10 mouse cellular contexts compared by ENCODE assay signal in the genomic region with DNA sequence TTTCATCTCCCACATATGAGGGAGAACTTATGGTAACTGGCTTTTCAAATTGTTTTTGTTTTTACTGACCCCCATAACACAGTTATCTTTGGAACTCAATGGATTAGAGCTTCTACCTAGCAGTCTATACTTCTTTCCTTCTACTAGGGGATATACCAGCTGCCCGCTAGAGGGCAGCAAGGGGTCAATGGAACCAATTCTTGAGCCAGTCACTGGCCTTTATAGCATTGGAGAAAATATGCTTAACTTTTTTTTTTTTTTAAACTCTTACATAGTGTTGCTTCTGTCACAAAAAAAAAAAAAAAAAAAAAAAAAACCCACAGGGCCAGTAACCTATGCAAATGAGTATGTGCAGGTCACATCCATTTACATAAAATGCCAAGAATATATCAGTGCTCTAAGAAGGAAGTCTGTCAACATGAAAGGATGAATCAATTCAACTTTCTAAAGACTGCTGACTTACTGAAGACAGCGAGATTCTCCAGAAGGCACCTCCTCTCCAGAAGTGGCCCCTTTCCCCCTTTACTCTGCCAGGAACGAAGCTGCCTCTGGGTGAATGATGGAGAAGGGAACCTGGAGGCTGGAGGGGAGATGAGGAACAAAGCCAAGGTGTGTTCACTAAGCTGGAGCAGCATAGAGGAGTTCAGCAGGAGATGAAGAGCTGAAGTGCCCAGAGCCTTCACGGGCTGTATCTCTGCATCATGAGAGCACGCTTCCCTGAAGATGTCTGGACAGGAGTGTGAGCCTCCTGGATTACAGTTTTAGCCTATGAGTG.
DNase-seq lines count a peak whose midpoint lies in the region; ATAC-seq and TF ChIP-seq lines count a peak whose summit lies in the region.
"Had no signal": no experiment of that assay in that cellular context is flagged by ENCODE, and none has a peak within 500 bp of the region (broad histone marks: within the 10 kb centered on the region; RNA-seq: fewer than 3 reads in every experiment).

No protein-coding gene starts in this region.

- H3K4me2 ChIP-seq in midbrain, postnatal 0 days (ENCODE audit: low read depth, low read length, poor library complexity, severe bottlenecking), result no peak overlapping the region
- H3K4me2 ChIP-seq: embryonic facial prominence, embryonic 13.5 days; neural tube, embryonic 13.5 days had no signal

- H3K36me3 ChIP-seq in kidney, adult 2 months (ENCODE audit: control insufficient read depth, insufficient read depth, low read length), result no peaks in the 10 kb centered on the region
- H3K36me3 ChIP-seq in midbrain, postnatal 0 days (ENCODE audit: insufficient read depth, low read length), result no peaks in the 10 kb centered on the region
- H3K36me3 ChIP-seq: embryonic facial prominence, embryonic 13.5 days; neural tube, embryonic 13.5 days had no signal

- intact Hi-C loops in left cerebral cortex, postnatal 25 days (cut with DNase I), result loop anchor here (5.0 kb wide), 1 partner anchor 169 kb away; no protein-coding TSS in a partner anchor

- TF ChIP-seq CTCF in Patski (IDR thresholded peaks at IDR 0.05), result peak; percentile 87
- peak; percentile 72 for TF ChIP-seq CTCF in kidney, adult 2 months (conservative IDR thresholded peaks at IDR 0.05; ENCODE audit: insufficient read depth, insufficient read length, low read depth, low read length)
- TF ChIP-seq CTCF in midbrain, postnatal 0 days (IDR thresholded peaks at IDR 0.05), result peak; percentile 84

- no peak overlapping the region for H3K9ac ChIP-seq in midbrain, postnatal 0 days (replicated peaks; ENCODE audit: low read length, poor library complexity, severe bottlenecking)
- H3K9ac ChIP-seq: embryonic facial prominence, embryonic 13.5 days; neural tube, embryonic 13.5 days had no signal

- DNase-seq in 3T3-L1 (ENCODE audit: low read depth, low spot score) (peak; percentile 89), Patski (ENCODE audit: low read depth, low spot score) (peak; percentile 43)
- DNase-seq in cerebellum, postnatal 25 days, result peak; percentile 70 to 87
- DNase-seq in gastrocnemius, postnatal 10 days, result peak; percentile 81
- peak; percentile 85 for DNase-seq in kidney, adult 2 months
- DNase-seq in left cerebral cortex, postnatal 25 days (ENCODE audit: low spot score in 2 of 2), result peak; percentile 67 to 71
- peak; percentile 86 for DNase-seq in midbrain, postnatal 0 days (ENCODE audit: low spot score)
- peak; percentile 28 for DNase-seq in urinary bladder, adult 2 months (ENCODE audit: low spot score)

- CTCF ChIA-PET in Patski (lab: Charles Lee), result interaction anchor here (0.7 to 4.3 kb wide), 23 partner anchors 9 to 1543 kb away, joined by 3 to 40 read pairs (median 4); no protein-coding TSS in a partner anchor

- H3K27ac ChIP-seq in kidney, adult 2 months (ENCODE audit: insufficient read depth, low read depth, low read length), result no peak overlapping the region
- H3K27ac ChIP-seq in midbrain, postnatal 0 days (ENCODE audit: low read depth, low read length), result no peak overlapping the region
- H3K27ac ChIP-seq: embryonic facial prominence, embryonic 13.5 days; neural tube, embryonic 13.5 days had no signal

- no peak for TF ChIP-seq POLR2A in kidney, adult 2 months (IDR thresholded peaks at IDR 0.05; ENCODE audit: low read depth, low read length)

- WGBS in kidney, adult 2 months, result 58% methylated on average over 5 of the region's 5 CpGs
- 56% methylated on average over 5 of the region's 5 CpGs for WGBS in midbrain, postnatal 0 days

- peaks cover 8% of the 10 kb centered on the region for H3K4me1 ChIP-seq in kidney, adult 2 months (ENCODE audit: control insufficient read depth, insufficient read depth, low read length)
- H3K4me1 ChIP-seq in midbrain, postnatal 0 days (ENCODE audit: insufficient read depth, low read length), result no peaks in the 10 kb centered on the region
- H3K4me1 ChIP-seq: neural tube, embryonic 13.5 days had no signal

- H3K27me3 ChIP-seq in Patski, result no peaks in the 10 kb centered on the region
- H3K27me3 ChIP-seq in kidney, adult 2 months (replicated peaks; ENCODE audit: control insufficient read depth, insufficient read depth, low read length), result no peaks in the 10 kb centered on the region
- H3K27me3 ChIP-seq in midbrain, postnatal 0 days (ENCODE audit: insufficient read depth, low read length), result no peaks in the 10 kb centered on the region
- H3K27me3 ChIP-seq: embryonic facial prominence, embryonic 13.5 days; neural tube, embryonic 13.5 days had no signal

- peak; percentile 73 for ATAC-seq in Patski
- no peak for ATAC-seq in midbrain, postnatal 0 days (ENCODE audit: low FRiP score)

- H3K4me3 ChIP-seq in kidney, adult 2 months (ENCODE audit: insufficient read depth, low read depth, low read length), result no peak overlapping the region
- H3K4me3 ChIP-seq in midbrain, postnatal 0 days (ENCODE audit: low read depth, low read length), result no peak overlapping the region
- H3K4me3 ChIP-seq: embryonic facial prominence, embryonic 13.5 days; neural tube, embryonic 13.5 days had no signal

- in situ Hi-C loops in Patski (cut with MboI; ENCODE audit: low pct_unique_long_range_greater_than_20kb), result no loop called here

- no peaks in the 10 kb centered on the region for H3K9me3 ChIP-seq in midbrain, postnatal 0 days (ENCODE audit: low read length)
- H3K9me3 ChIP-seq: embryonic facial prominence, embryonic 13.5 days; neural tube, embryonic 13.5 days had no signal

- POLR2A ChIA-PET in Patski (lab: Charles Lee), result interaction anchor here (0.6 to 1.2 kb wide), 5 partner anchors 105 to 472 kb away, joined by 3 to 7 read pairs (median 4); no protein-coding TSS in a partner anchor

Comparison
In these comparisons a context has a peak if more than half of its experiments do, and no peak if none do; other contexts are left out.
1. DNase-seq: peak in every context shown above with its lines; median percentile 89 in 3T3-L1; 86 in midbrain, postnatal 0 days; 85 in kidney, adult 2 months; 81 in gastrocnemius, postnatal 10 days; 78 in cerebellum, postnatal 25 days; 69 in left cerebral cortex, postnatal 25 days; 43 in Patski; 28 in urinary bladder, adult 2 months.